Mouse (Mus musculus) kidney, embryonic 14.5 days (tissue): ENCODE results near the gene Fancc. TPM values are rescaled to one million over a fixed set of nuclear protein-coding genes. Genes with fewer than 3 reads are reported as not detected.

Experiments
- ATAC-seq: fragments of 200-750 bp; cut with Nextera tagmentation; 2 replicates; pipeline ENCODE4 v1.8.0; 2017; ENCODE audit warnings: moderate number of reproducible peaks, mild to moderate bottlenecking, moderate TSS enrichment, moderate library complexity; ENCODE audit not compliant: low FRiP score, low TSS enrichment
- H3K27ac ChIP-seq: fragments of 300-500 bp; sonication (generic); 2 replicates; pipeline ENCODE4 v1.5.1; 2014; ENCODE audit warnings: low read depth, mild to moderate bottlenecking, low read length, moderate library complexity, mixed read lengths
- H3K27me3 ChIP-seq: fragments of 300-500 bp; sonication (generic); 2 replicates; pipeline ENCODE4 v1.6.1; 2014; ENCODE audit warnings: mild to moderate bottlenecking, low read length; ENCODE audit not compliant: control insufficient read depth, insufficient read depth
- H3K36me3 ChIP-seq: fragments of 300-500 bp; sonication (generic); 2 replicates; pipeline ENCODE4 v1.6.1; 2014; ENCODE audit warnings: low read length, mixed read lengths; ENCODE audit not compliant: control insufficient read depth, insufficient read depth
- H3K4me1 ChIP-seq: fragments of 300-500 bp; sonication (generic); 2 replicates; pipeline ENCODE4 v1.6.1; 2014; ENCODE audit warnings: low read length, mixed read lengths; ENCODE audit not compliant: control insufficient read depth, insufficient read depth
- H3K4me2 ChIP-seq: fragments of 300-500 bp; sonication (generic); replicated peaks from 2 replicates; pipeline ENCODE4 v1.6.1; 2014; ENCODE audit warnings: low read depth, mild to moderate bottlenecking, low read length
- H3K4me3 ChIP-seq: fragments of 300-500 bp; sonication (generic); 2 replicates; pipeline ENCODE4 v1.5.1; 2014; ENCODE audit warnings: mild to moderate bottlenecking, low read length
- H3K9ac ChIP-seq: fragments of 300-500 bp; sonication (generic); 2 replicates; pipeline ENCODE4 v1.6.1; 2014; ENCODE audit warnings: low read depth, mild to moderate bottlenecking, low read length, moderate library complexity
- H3K9me3 ChIP-seq: fragments of 300-500 bp; sonication (generic); 2 replicates; pipeline ENCODE4 v1.6.1; 2016; ENCODE audit warnings: low read length; ENCODE audit not compliant: control insufficient read depth
- WGBS: fragments of 180-500 bp; shearing (Covaris S2); extraction: QIAGEN DNeasy Blood & Tissue Kit; methylation state at CpG from one replicate; pipeline ENCODE4 v1.1.7; 2014; 5-methylcytosine and 5-hydroxymethylcytosine counted together
- polyA plus RNA-seq: library from polyadenylated mRNA; unstranded; fragments of >200 nt; fragmentation: Nextera tagmentation; extraction: Ambion mirVana; gene quantifications from 2 replicates; pipeline ENCODE4 v1.2.1, GENCODE M21; 2014

Gene Fancc
- polyA plus RNA-seq, 1 experiment from 2014 or later: 24.5 TPM

- H3K27me3 ChIP-seq: no peaks in the 10 kb centered on the region
- peak overlapping the region; percentile 55 for H3K4me2 ChIP-seq
- peaks cover 46% of the 10 kb centered on the region for H3K4me1 ChIP-seq
- no peaks in the 10 kb centered on the region for H3K36me3 ChIP-seq
- H3K27ac ChIP-seq: no peak overlapping the region
- peak overlapping the region; percentile 50 for H3K4me3 ChIP-seq
- no peaks in the 10 kb centered on the region for H3K9me3 ChIP-seq
- ATAC-seq: no peak
- 63% methylated on average over 10 of the region's 10 CpGs for WGBS
- H3K9ac ChIP-seq: peak overlapping the region; percentile 58; the same call in 1 of the 2 replicates
These were observed 222.5 kb downstream of the Fancc start for GRCm38 (mm10) chr13:63274488-63275166.

GRCm38 (mm10) chr13:63273859-63274258, 223.2 kb downstream of the Fancc start:
- peak overlapping the region; percentile 7; the same call in 1 of the 2 replicates for H3K27ac ChIP-seq
- WGBS: 40% methylated on average over 2 of the region's 2 CpGs
- H3K4me3 ChIP-seq: peak overlapping the region; percentile 50
- H3K27me3 ChIP-seq: no peaks in the 10 kb centered on the region
- H3K4me1 ChIP-seq: peaks cover 46% of the 10 kb centered on the region
- peak overlapping the region; percentile 55 for H3K4me2 ChIP-seq
- H3K9ac ChIP-seq: peak overlapping the region; percentile 58
- no peaks in the 10 kb centered on the region for H3K36me3 ChIP-seq
- no peak for ATAC-seq
- H3K9me3 ChIP-seq: no peaks in the 10 kb centered on the region

- Histone ChIP-seq H3K9ac (peak overlapping the region; percentile 58), H3K36me3 (no peaks in the 10 kb centered on the region), H3K4me2 (peak overlapping the region; percentile 55), H3K4me1 (peaks cover 40% of the 10 kb centered on the region), H3K9me3 (no peaks in the 10 kb centered on the region), H3K27ac (peak overlapping the region; percentile 91), H3K27me3 (no peaks in the 10 kb centered on the region), H3K4me3 (peak overlapping the region; percentile 50)
- 5% methylated on average over 26 of the region's 27 CpGs for WGBS
- ATAC-seq: peak; percentile 93
These were observed 224.4 kb downstream of the Fancc start for GRCm38 (mm10) chr13:63272602-63273229.

GRCm38 (mm10) chr13:63272017-63272601, 225.0 kb downstream of the Fancc start:
- peak overlapping the region; percentile 55 for H3K4me2 ChIP-seq

GRCm38 (mm10) chr13:63270191-63270590, 226.9 kb downstream of the Fancc start:
- Histone ChIP-seq H3K36me3 (no peaks in the 10 kb centered on the region), H3K4me1 (peaks cover 37% of the 10 kb centered on the region), H3K9me3 (no peaks in the 10 kb centered on the region), H3K9ac (no peak overlapping the region), H3K4me3 (no peak overlapping the region), H3K4me2 (no peak overlapping the region), H3K27ac (peak overlapping the region; percentile 4; the same call in 1 of the 2 replicates), H3K27me3 (no peaks in the 10 kb centered on the region)
- WGBS: 47% methylated on average over 5 of the region's 5 CpGs
- ATAC-seq: no peak

More at GRCm38 (mm10) chr13:63272017-63272601, 225.0 kb downstream of the Fancc start:
- Histone ChIP-seq H3K27me3 (no peaks in the 10 kb centered on the region), H3K4me3 (peak overlapping the region; percentile 50), H3K4me1 (peaks cover 39% of the 10 kb centered on the region), H3K9me3 (no peaks in the 10 kb centered on the region), H3K27ac (peak overlapping the region; percentile 91), H3K36me3 (no peaks in the 10 kb centered on the region), H3K9ac (0 out of 2 replicates have a peak overlapping the region, but pooled peaks have one; percentile 14)
- no peak for ATAC-seq
- 13% methylated on average over 16 of the region's 16 CpGs for WGBS

- no peak overlapping the region for H3K4me3 ChIP-seq
- peak overlapping the region; percentile 73; the same call in 1 of the 2 replicates for H3K27ac ChIP-seq
- no peak for ATAC-seq
- H3K27me3 ChIP-seq: no peaks in the 10 kb centered on the region
- H3K36me3 ChIP-seq: no peaks in the 10 kb centered on the region
- H3K4me1 ChIP-seq: peaks cover 33% of the 10 kb centered on the region
- H3K4me2 ChIP-seq: no peak overlapping the region
- H3K9ac ChIP-seq: no peak overlapping the region
- WGBS: 63% methylated on average over 1 of the region's 1 CpGs
- H3K9me3 ChIP-seq: no peaks in the 10 kb centered on the region
These were observed 228.3 kb downstream of the Fancc start for GRCm38 (mm10) chr13:63268776-63269175.

GRCm38 (mm10) chr13:63268371-63268770, 228.7 kb downstream of the Fancc start:
- WGBS: 42% methylated on average over 4 of the region's 4 CpGs
- Histone ChIP-seq H3K9ac (no peak overlapping the region), H3K27me3 (no peaks in the 10 kb centered on the region), H3K9me3 (no peaks in the 10 kb centered on the region), H3K4me1 (peaks cover 32% of the 10 kb centered on the region), H3K27ac (peak overlapping the region; percentile 73; the same call in 1 of the 2 replicates), H3K4me3 (no peak overlapping the region), H3K4me2 (no peak overlapping the region), H3K36me3 (no peaks in the 10 kb centered on the region)
- ATAC-seq: no peak

- WGBS: 62% methylated on average over 1 of the region's 1 CpGs
- peaks cover 12% of the 10 kb centered on the region; the same call in 1 of the 2 replicates for H3K36me3 ChIP-seq
- no peak overlapping the region for H3K4me3 ChIP-seq
- no peaks in the 10 kb centered on the region for H3K9me3 ChIP-seq
- no peak overlapping the region for H3K9ac ChIP-seq
- H3K27ac ChIP-seq: no peak overlapping the region
- no peaks in the 10 kb centered on the region for H3K27me3 ChIP-seq
- no peak overlapping the region for H3K4me2 ChIP-seq
- peaks cover 41% of the 10 kb centered on the region for H3K4me1 ChIP-seq
- ATAC-seq: no peak
These were observed 234.7 kb downstream of the Fancc start for GRCm38 (mm10) chr13:63262168-63262957.
